Mouse (Mus musculus) liver, postnatal 0 days (tissue): ENCODE data around the gene Syp. TPM values are rescaled to one million over a fixed set of nuclear protein-coding genes. Genes with fewer than 3 reads are reported as not detected.
A peak's percentile ranks its signal among the peaks of the same experiment; 100 is the strongest.

Experiments
- ATAC-seq: fragments of 200-750 bp; cut with Nextera tagmentation; 2 replicates; pipeline ENCODE4 v1.8.0; 2017; ENCODE audit warnings: mild to moderate bottlenecking, moderate library complexity
- DNase-seq: peaks from one replicate; pipeline ENCODE4 v3.0.0-alpha.2; 2016
- H3K27ac ChIP-seq: fragments of 300-500 bp; sonication (generic); 2 replicates; pipeline ENCODE4 v1.5.1; 2014; ENCODE audit warnings: antibody characterized with exemption, moderate library complexity, mild to moderate bottlenecking, low read depth
- H3K27me3 ChIP-seq: fragments of 300-500 bp; sonication (generic); 2 replicates; pipeline ENCODE4 v1.6.1; 2014; ENCODE audit warnings: low read length, control low read depth, mixed read lengths; ENCODE audit not compliant: insufficient read depth
- H3K36me3 ChIP-seq: fragments of 300-500 bp; sonication (generic); replicated peaks from 2 replicates; pipeline ENCODE4 v1.6.1; 2014; ENCODE audit warnings: mild to moderate bottlenecking, control low read depth, low read length, moderate library complexity, mixed read lengths; ENCODE audit not compliant: insufficient read depth
- H3K4me1 ChIP-seq: fragments of 300-500 bp; sonication (generic); 2 replicates; pipeline ENCODE4 v1.6.1; 2014; ENCODE audit warnings: antibody characterized with exemption, mild to moderate bottlenecking, control low read depth; ENCODE audit not compliant: insufficient read depth
- H3K4me2 ChIP-seq: fragments of 300-500 bp; sonication (generic); 2 replicates; pipeline ENCODE4 v1.6.1; 2014; ENCODE audit warnings: low read depth, mild to moderate bottlenecking, low read length, moderate library complexity, mixed read lengths
- H3K4me3 ChIP-seq: fragments of 300-500 bp; sonication (generic); 2 replicates; pipeline ENCODE4 v1.5.1; 2014; ENCODE audit warnings: low read depth, low read length
- H3K9ac ChIP-seq: fragments of 300-500 bp; sonication (generic); replicated peaks from 2 replicates; pipeline ENCODE4 v1.6.1; 2014; ENCODE audit warnings: mild to moderate bottlenecking, moderate library complexity
- H3K9me3 ChIP-seq: fragments of 300-500 bp; sonication (generic); 2 replicates; pipeline ENCODE4 v1.6.1; 2016; ENCODE audit warnings: mild to moderate bottlenecking, control low read depth, low read length, mixed read lengths
- CTCF ChIP-seq: sonication (generic); IDR thresholded peaks from 2 replicates; pipeline ENCODE4 v1.5.1; 2016; ENCODE audit warnings: antibody characterized with exemption, low read depth
- EP300 ChIP-seq: IDR thresholded peaks from 2 replicates; pipeline ENCODE4 v1.6.1; 2016; ENCODE audit warnings: antibody characterized with exemption, low read depth, mild to moderate bottlenecking
- WGBS: fragments of 180-500 bp; shearing (Covaris S2); extraction: QIAGEN DNeasy Blood & Tissue Kit; methylation state at CpG from one replicate; pipeline ENCODE4 v1.1.7; 2014; ENCODE audit not compliant: insufficient replicate concordance; 5-methylcytosine and 5-hydroxymethylcytosine counted together
- polyA plus RNA-seq: library from polyadenylated mRNA; unstranded; fragments of >200 nt; fragmentation: Nextera tagmentation; extraction: Ambion mirVana; gene quantifications from 2 replicates; pipeline ENCODE4 v1.2.1, GENCODE M21; 2015

Gene Syp
- polyA plus RNA-seq, 1 experiment from 2014 or later: 0.04 TPM

DNA sequence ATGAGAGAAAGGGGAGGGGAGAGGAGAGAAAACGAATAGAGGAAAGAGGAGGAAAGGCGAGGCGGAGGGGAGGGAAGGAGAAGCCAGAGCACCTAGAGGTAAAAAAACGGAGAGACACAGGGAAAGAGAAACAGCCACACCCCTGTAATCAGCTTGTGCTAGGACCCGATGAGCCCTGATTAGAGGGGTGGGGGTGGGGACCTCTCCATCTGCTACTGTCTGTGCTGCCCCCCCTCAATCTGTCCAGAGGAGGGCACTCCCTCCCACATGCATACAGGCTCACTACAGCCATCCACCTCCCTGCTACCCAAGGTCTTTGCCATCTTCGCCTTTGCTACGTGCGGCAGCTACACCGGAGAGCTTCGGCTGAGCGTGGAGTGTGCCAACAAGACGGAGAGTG, 2.5 kb downstream of the Syp start:
- WGBS: 42% methylated on average over 12 of the region's 12 CpGs
- H3K9me3 ChIP-seq: no peaks in the 10 kb centered on the region
- H3K4me3 ChIP-seq: no peak overlapping the region
- DNase-seq (no peak), ATAC-seq (no peak)
- H3K27ac ChIP-seq: no peak overlapping the region
- peaks cover 16% of the 10 kb centered on the region for H3K27me3 ChIP-seq
- H3K4me1 ChIP-seq: no peaks in the 10 kb centered on the region
- no peak overlapping the region for H3K9ac ChIP-seq
- TF ChIP-seq CTCF (no peak), EP300 (no peak)
- no peaks in the 10 kb centered on the region for H3K36me3 ChIP-seq
- no peak overlapping the region for H3K4me2 ChIP-seq

DNA sequence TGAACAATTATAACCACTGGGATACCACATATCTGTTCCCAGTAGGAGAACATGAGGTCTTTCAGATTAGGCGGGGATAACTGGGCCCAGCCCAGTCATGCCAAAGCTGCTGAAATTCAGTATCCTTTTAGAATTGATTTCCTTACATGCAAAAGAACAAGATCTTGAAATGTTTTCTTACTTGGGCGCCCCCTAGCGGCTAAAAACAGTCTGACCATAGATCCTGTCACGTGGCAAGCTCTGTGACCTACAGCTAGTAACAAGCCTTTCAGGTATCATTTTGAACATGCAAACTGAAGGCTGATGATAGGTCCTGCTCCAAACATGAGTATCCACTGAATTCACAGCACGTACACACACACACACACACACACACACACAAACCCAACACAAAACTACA, 7.1 kb downstream of the Syp start:
- Histone ChIP-seq H3K9me3 (no peaks in the 10 kb centered on the region), H3K4me1 (peaks cover 6% of the 10 kb centered on the region), H3K36me3 (no peaks in the 10 kb centered on the region), H3K9ac (no peak overlapping the region), H3K27ac (no peak overlapping the region), H3K4me3 (no peak overlapping the region), H3K27me3 (0 out of 2 replicates have a peak, but pooled peaks cover 2% of the 10 kb centered on the region), H3K4me2 (no peak overlapping the region)
- TF ChIP-seq EP300 (no peak), CTCF (peak; percentile 72)
- ATAC-seq (no peak), DNase-seq (peak; percentile 79)
- 10% methylated on average over 5 of the region's 5 CpGs for WGBS

DNA sequence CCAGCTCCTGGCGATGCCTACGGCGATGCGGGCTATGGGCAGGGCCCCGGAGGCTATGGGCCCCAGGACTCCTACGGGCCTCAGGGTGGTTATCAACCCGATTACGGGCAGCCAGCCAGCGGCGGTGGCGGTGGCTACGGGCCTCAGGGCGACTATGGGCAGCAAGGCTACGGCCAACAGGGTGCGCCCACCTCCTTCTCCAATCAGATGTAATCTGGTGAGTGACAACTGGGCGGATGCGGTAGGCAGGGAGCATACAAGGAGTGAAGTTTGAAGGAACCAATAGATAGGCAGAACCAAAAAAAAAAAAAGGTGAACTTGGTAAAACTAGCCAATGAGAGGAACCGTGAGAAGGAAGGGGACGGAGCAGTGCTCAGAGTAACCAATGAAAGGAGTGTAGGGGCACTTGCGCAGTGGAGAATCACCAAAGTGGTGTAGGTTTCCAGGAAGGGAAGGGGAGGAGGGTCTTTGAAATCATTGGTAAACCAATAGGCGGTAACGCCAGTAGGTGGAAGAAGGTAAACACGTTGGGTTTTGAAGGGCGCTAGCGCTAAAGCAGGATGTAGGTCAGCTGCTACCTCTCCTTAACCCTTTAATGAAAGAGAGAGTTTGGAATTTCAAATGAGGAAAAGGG, 10.5 kb downstream of the Syp start:
- H3K4me1 ChIP-seq: peaks cover 6% of the 10 kb centered on the region
- peak; percentile 85 for DNase-seq
- 0 out of 2 replicates have a peak, but pooled peaks cover 1% of the 10 kb centered on the region for H3K27me3 ChIP-seq
- 19% methylated on average over 25 of the region's 25 CpGs for WGBS
- TF ChIP-seq EP300 (peak; percentile 68), CTCF (peak; percentile 50)
- peak; percentile 95 for ATAC-seq
- no peaks in the 10 kb centered on the region for H3K9me3 ChIP-seq
- peak overlapping the region; percentile 94 for H3K27ac ChIP-seq
- peak overlapping the region; percentile 75 for H3K4me2 ChIP-seq
- peak overlapping the region; percentile 65 for H3K9ac ChIP-seq
- H3K4me3 ChIP-seq: peak overlapping the region; percentile 49
- H3K36me3 ChIP-seq: no peaks in the 10 kb centered on the region

DNA sequence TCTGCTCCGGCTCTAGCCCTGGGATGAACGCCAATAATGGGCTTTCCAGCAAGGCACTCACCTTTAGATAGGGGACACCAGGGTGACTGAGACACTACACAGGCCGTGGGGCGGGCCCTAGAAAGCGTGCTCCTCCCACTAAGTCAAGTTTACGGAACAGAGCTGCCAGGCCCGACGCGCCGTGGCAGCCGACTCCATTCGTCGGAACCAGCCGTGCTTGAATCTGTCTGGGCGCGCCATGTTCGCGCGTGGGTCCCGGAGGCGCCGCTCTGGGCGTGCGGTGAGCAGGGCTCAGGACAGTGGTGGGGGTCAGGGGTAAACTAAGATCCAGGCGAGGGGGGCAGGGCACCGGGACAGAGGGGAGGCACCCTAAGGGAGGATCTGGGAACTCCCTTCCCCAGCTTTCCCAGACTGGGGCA, 19.0 kb downstream of the Syp start, which contains the start of gene Prickle3:
TSS of gene Prickle3 (plus strand) at position 40 of the 419 bp plus-strand sequence.
- H3K4me1 ChIP-seq: no peaks in the 10 kb centered on the region
- TF ChIP-seq EP300 (no peak), CTCF (no peak)
- DNase-seq: peak; percentile 63
- H3K9ac ChIP-seq: peak within 1 kb of the TSS; percentile 54; the same call in 1 of the 2 replicates
- H3K4me3 ChIP-seq: peak within 1 kb of the TSS; percentile 55
- H3K27ac ChIP-seq: peak within 1 kb of the TSS; percentile 67; the same call in 1 of the 2 replicates
- 19% methylated on average over 26 of the region's 26 CpGs for WGBS
- no peaks in the 10 kb centered on the region for H3K27me3 ChIP-seq
- H3K36me3 ChIP-seq: no peaks in the 10 kb centered on the region
- no peaks in the 10 kb centered on the region for H3K9me3 ChIP-seq
- peak within 1 kb of the TSS; percentile 70 for H3K4me2 ChIP-seq
- ATAC-seq: peak; percentile 90

DNA sequence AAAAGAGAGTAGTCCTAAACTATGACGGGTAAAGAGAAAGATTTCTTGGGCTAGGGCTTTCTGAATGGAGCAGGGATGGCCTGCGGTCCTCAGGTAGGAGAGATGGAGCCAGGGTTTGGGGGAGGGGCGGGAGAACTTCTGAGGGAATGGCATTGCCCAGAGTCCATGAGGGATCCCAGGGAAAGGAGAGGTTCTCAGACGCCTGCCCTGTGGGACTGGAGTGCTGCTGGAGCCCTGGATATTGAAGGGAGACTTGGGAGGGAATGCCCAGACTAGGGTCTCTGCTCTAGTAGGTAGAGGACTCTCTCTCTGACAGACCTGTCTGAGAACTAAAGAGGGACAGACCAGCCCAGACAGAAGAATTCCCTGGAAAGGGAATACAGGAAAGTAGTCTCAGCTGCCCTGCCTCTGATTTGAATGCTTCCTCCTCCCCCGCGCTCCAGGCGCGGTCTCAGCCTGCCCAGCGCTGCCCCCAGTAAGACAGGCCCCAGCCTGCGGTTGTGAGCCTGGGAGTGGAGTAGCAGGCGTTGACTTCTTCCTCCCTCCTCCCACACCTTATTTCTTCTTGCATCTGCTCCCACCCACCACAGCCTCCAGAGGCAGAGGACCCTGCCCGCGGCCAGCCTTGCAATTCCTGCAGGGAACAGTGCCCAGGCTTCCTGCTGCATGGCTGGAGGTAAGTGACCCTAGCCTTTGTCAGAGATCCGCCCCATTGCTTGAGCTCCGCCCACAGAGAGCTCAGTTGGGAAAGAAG, 19.9 kb downstream of the Syp start:
- H3K9ac ChIP-seq: peak overlapping the region; percentile 54; the same call in 1 of the 2 replicates
- H3K4me3 ChIP-seq: peak overlapping the region; percentile 55
- 32% methylated on average over 11 of the region's 15 CpGs for WGBS
- no peaks in the 10 kb centered on the region for H3K9me3 ChIP-seq
- DNase-seq: peak; percentile 42
- H3K4me2 ChIP-seq: peak overlapping the region; percentile 70
- no peaks in the 10 kb centered on the region for H3K27me3 ChIP-seq
- peak; percentile 38; the same call in 1 of the 2 replicates for ATAC-seq
- H3K27ac ChIP-seq: peak overlapping the region; percentile 11; the same call in 1 of the 2 replicates
- no peak for TF ChIP-seq EP300
- no peak for TF ChIP-seq CTCF
- no peaks in the 10 kb centered on the region for H3K36me3 ChIP-seq
- H3K4me1 ChIP-seq: no peaks in the 10 kb centered on the region
